Mouse (Mus musculus) layer of hippocampus, adult 2 months (tissue): Measurements from ENCODE around the gene Pilra. TPM values are rescaled to one million over a fixed set of nuclear protein-coding genes. Genes with fewer than 3 reads are reported as not detected.
"Not testable (repeated sequence)": the region's sequence is repeated elsewhere in the genome, so short reads cannot be mapped to it uniquely, and the experiment has no call there.

Experiments used
- DNase-seq, 2 experiments: peaks; one replicate each; pipeline ENCODE4 v3.0.0; 2022; ENCODE audit warnings: low spot score in 2 of 2
- H3K27ac ChIP-seq: fragments of 200-600 bp; 2 replicates; pipeline ENCODE4 v1.8.1; 2022
- H3K4me3 ChIP-seq: fragments of 200-600 bp; 2 replicates; pipeline ENCODE4 v1.8.1; 2022; ENCODE audit warnings: mild to moderate bottlenecking
- CTCF ChIP-seq: fragments of 200-600 bp; conservative IDR thresholded peaks from 2 replicates; pipeline ENCODE4 v1.8.1; 2022; ENCODE audit warnings: antibody characterized with exemption, mild to moderate bottlenecking, moderate library complexity
- long read RNA-seq, 2 experiments: library from polyadenylated mRNA; stranded (forward); transcript quantifications; one replicate each; pipeline ENCODE4 v2.0.0; 2021; ENCODE audit warnings: borderline mapping rate in 2 of 2
- total RNA-seq, 2 experiments: library from RNA; stranded (reverse); gene quantifications; 2 replicates each; pipeline ENCODE4 v1.2.3; 2021

Gene Pilra
- 1 to 10 TPM in 1 of 2 experiments, under 1 TPM in 1; 0.54 to 1.1 TPM for total RNA-seq
- long read RNA-seq, experiment 1, partial matches to known transcripts: 0 of 1 reads
- long read RNA-seq, experiment 1, other reads (novel, unspliced or antisense): 0 of 1 reads
- long read RNA-seq, experiment 2, partial matches to known transcripts: 0 of 1 reads
- long read RNA-seq, experiment 2, other reads (novel, unspliced or antisense): 0 of 1 reads

DNA sequence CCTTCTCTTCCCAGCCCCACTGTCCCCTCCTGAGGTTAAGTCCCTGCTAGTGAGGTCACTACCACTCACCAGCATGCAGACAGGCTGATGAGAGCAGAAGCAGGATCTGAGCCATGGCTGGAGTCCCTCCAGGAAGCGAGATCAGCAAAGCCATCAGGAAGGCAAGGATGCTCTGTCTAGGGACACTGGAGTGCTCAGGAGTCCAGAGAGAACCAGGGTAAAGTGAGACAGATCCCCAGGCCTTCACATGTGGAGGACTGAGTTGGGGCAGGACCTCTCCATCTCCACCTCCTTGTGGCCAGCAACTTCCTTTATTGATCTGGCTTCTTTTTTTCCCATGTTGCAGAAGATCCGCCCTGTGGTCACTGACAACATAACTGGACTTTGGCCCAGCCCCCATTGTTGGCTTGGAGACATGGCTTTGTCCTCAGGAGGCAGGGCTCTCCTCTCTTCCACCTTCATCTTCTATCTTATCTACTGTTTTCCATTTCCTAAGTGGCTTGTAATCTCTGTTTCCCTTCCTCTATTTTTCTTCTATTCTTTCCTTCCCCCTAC lies at the start of gene Pilra:
Gene Pilra (minus strand): TSS at position 316 of the 555 bp plus-strand sequence.
- not testable (repeated sequence) for H3K4me3 ChIP-seq, DNase-seq, H3K27ac ChIP-seq

GRCm38 (mm10) chr5:137883345-137883744 lies 47.3 kb upstream of the Pilra start:
- TF ChIP-seq CTCF: no peak
- Histone ChIP-seq H3K4me3 (no peak overlapping the region), H3K27ac (no peak overlapping the region)
- DNase-seq: no peak

- no peak for DNase-seq
- TF ChIP-seq CTCF: no peak
- H3K27ac ChIP-seq: no peak overlapping the region
- H3K4me3 ChIP-seq: no peak overlapping the region
These were observed 46.8 kb upstream of the Pilra start for GRCm38 (mm10) chr5:137882922-137883321.

DNA sequence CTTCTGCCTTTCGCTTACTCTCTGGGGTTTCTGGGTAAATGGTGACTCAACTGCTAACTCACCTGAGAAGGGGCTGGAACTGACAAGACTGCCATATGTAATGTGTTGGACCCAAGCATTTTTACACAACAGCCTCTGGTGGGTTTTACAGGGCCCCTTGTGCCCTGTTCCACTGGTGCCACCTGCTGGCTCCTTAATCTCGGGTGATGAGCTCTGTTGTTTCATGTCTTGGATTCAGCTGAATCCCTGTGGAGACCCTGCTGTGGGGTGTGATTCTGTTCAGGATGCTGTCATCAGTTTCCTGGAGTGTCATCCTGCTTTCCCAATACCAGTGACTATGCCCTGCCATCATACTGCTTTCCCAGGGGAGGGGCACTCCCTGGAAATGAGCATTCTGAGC lies 41.8 kb upstream of the Pilra start:
- peak; percentile 72 for TF ChIP-seq CTCF
- Histone ChIP-seq H3K4me3 (no peak overlapping the region), H3K27ac (no peak overlapping the region)
- peak; percentile 4 to 15 for DNase-seq

GRCm38 (mm10) chr5:137875054-137875453 lies 39.0 kb upstream of the Pilra start:
- DNase-seq: no peak
- TF ChIP-seq CTCF: no peak
- Histone ChIP-seq H3K27ac (no peak overlapping the region), H3K4me3 (no peak overlapping the region)

GRCm38 (mm10) chr5:137872381-137872702 lies 36.3 kb upstream of the Pilra start:
- not testable (repeated sequence) for H3K4me3 ChIP-seq, DNase-seq, H3K27ac ChIP-seq

DNA sequence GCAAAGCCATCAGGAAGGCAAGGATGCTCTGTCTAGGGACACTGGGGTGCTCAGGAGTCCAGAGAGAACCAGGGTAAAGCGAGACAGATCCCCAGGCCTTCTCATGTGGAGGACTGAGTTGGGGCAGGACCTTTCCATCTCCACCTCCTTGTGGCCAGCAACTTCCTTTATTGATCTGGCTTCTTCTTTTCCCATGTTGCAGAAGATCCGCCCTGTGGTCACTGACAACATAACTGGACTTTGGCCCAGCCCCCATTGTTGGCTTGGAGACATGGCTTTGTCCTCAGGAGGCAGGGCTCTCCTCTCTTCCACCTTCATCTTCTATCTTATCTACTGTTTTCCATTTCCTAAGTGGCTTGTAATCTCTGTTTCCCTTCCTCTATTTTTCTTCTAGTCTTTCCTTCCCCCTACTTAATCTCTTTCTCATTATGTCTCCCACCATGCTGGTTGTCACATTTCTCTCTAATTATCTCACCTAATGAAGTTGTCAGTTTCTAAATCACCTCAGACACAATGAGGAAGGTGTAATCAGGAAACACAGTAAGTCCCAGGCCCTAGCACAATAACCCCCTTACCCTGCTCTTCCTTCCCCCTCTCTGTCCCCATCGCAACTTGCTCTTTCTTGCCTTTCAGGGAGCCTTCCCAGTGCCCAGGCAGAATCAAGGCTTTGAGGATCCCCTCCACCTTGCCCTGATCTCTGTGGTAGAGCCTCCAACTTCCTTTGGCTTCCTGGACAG lies 35.7 kb upstream of the Pilra start, which contains the start of gene Pilrb2:
Gene Pilrb2 (minus strand): TSS at position 172 of the 737 bp plus-strand sequence.
- not testable (repeated sequence) for H3K4me3 ChIP-seq, DNase-seq, H3K27ac ChIP-seq

GRCm38 (mm10) chr5:137868600-137868999 lies 32.5 kb upstream of the Pilra start:
- H3K4me3 ChIP-seq, DNase-seq, H3K27ac ChIP-seq: not testable (repeated sequence)

DNA sequence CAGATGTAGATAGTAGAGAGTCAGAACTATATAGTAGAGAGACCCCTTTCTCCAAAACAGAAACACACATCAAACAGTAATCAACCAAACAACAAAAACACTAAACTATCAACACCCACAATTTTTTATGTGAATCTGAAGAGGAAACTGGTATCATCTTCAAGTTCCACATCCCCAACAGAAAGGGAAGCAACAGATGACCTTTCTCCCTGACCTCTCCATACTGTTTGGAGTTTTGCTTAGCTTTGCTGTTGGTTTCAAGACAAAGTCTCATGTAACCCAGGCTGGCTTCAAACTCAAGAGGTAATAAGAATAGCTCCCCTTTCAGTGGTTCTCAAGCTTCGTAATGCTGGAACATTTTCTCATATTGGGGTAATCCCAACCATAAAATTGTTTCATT lies 27.9 kb upstream of the Pilra start:
- H3K27ac ChIP-seq, DNase-seq: not testable (repeated sequence)

DNA sequence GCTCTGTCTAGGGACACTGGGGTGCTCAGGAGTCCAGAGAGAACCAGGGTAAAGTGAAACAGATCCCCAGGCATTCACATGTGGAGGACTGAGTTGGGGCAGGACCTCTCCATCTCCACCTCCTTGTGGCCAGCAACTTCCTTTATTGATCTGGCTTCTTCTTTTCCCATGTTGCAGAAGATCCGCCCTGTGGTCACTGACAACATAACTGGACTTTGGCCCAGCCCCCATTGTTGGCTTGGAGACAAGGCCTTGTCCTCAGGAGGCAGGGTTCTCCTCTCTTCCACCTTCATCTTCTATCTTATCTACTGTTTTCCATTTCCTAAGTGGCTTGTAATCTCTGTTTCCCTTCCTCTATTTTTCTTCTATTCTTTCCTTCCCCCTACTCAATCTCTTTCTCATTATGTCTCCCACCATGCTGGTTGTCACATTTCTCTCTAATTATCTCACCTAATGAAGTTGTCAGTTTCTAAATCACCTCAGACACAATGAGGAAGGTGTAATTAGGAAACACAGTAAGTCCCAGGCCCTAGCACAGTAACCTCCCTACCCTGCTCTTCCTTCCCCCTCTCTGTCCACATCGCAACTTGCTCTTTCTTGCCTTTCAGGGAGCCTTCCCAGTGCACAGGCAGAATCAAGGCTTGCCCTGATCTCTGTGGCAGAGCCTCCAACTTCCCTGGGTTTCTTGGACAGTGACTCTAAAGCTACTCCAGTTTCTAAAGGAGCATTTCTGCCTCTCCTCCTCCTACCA lies 22.1 kb upstream of the Pilra start, which contains the start of gene Pilrb1:
Gene Pilrb1 (minus strand): TSS at position 147 of the 751 bp plus-strand sequence.
- not testable (repeated sequence) for H3K4me3 ChIP-seq, DNase-seq

More for the DNA sequence above, 27.9 kb upstream of the Pilra start:
- H3K4me3 ChIP-seq: not testable (repeated sequence)

DNA sequence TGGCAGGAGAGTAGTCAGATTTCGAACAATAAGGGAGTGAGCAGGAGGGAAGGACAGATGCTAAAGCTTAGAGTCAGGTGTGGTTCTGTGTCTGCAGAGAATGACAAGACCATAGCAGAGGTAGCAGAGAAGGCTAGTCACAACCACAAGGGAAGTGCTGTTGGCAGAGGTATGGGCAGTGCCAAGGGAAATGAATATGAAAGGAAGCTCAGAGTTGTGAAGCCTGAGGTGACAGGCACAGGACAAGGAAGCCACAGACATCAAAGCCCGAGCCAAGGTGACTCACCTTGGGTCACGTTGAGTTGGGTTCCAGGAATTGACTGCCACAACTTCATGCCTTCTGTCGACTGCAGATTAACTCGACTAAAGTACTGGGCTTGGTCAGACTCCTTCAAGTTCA lies 20.8 kb upstream of the Pilra start:
- DNase-seq, H3K4me3 ChIP-seq, H3K27ac ChIP-seq: not testable (repeated sequence)

More for the DNA sequence above, 22.1 kb upstream of the Pilra start, which contains the start of gene Pilrb1:
- not testable (repeated sequence) for H3K27ac ChIP-seq

- H3K27ac ChIP-seq, DNase-seq, H3K4me3 ChIP-seq: not testable (repeated sequence)
These were observed 18.8 kb upstream of the Pilra start for GRCm38 (mm10) chr5:137854907-137855306.

- H3K4me3 ChIP-seq, H3K27ac ChIP-seq, DNase-seq: not testable (repeated sequence)
These were observed 14.2 kb upstream of the Pilra start for GRCm38 (mm10) chr5:137850313-137850712.

- not testable (repeated sequence) for H3K4me3 ChIP-seq, DNase-seq, H3K27ac ChIP-seq
These were observed 1.0 kb upstream of the Pilra start for GRCm38 (mm10) chr5:137837110-137837509.
